Mouse (Mus musculus) layer of hippocampus, postnatal 36 days (tissue): ENCODE data around the gene Erich3. TPM values are rescaled to one million over a fixed set of nuclear protein-coding genes. Genes with fewer than 3 reads are reported as not detected.

Experiments used
- DNase-seq, 2 experiments: peaks; one replicate each; pipeline ENCODE4 v3.0.0; 2022
- total RNA-seq, 2 experiments: library from RNA; stranded (reverse); gene quantifications; 2 replicates each; pipeline ENCODE4 v1.2.3; 2021

Gene Erich3
- total RNA-seq, 2 experiments from 2014 or later: 5.7 to 6.6 TPM

GRCm38 (mm10) chr3:154682570-154682969, 18.9 kb downstream of the Erich3 start:
- DNase-seq: no peak

GRCm38 (mm10) chr3:154683667-154684066, 20.0 kb downstream of the Erich3 start:
- DNase-seq: no peak

- DNase-seq: no peak
Measured at GRCm38 (mm10) chr3:154690260-154690659, 26.6 kb downstream of the Erich3 start.

- peak; percentile 84 to 85 for DNase-seq
Measured at GRCm38 (mm10) chr3:154691897-154692571, 28.4 kb downstream of the Erich3 start.

GRCm38 (mm10) chr3:154692572-154692922, 28.9 kb downstream of the Erich3 start:
- no peak for DNase-seq

- no peak for DNase-seq
Measured at GRCm38 (mm10) chr3:154693902-154694301, 30.2 kb downstream of the Erich3 start.

- no peak for DNase-seq
Measured at GRCm38 (mm10) chr3:154696611-154697010, 33.0 kb downstream of the Erich3 start.

- DNase-seq: no peak
Measured at GRCm38 (mm10) chr3:154698907-154699306, 35.2 kb downstream of the Erich3 start.

- DNase-seq: no peak
Measured at GRCm38 (mm10) chr3:154700296-154700695, 36.6 kb downstream of the Erich3 start.

- no peak for DNase-seq
Measured at GRCm38 (mm10) chr3:154700735-154701134, 37.1 kb downstream of the Erich3 start.

GRCm38 (mm10) chr3:154704755-154705154, 41.1 kb downstream of the Erich3 start:
- no peak for DNase-seq

GRCm38 (mm10) chr3:154708150-154708549, 44.5 kb downstream of the Erich3 start:
- DNase-seq: no peak

GRCm38 (mm10) chr3:154723198-154723597, 59.5 kb downstream of the Erich3 start:
- no peak for DNase-seq

- DNase-seq: no peak
Measured at GRCm38 (mm10) chr3:154731431-154731830, 67.8 kb downstream of the Erich3 start.

- DNase-seq: no peak
Measured at GRCm38 (mm10) chr3:154741496-154741895, 77.8 kb downstream of the Erich3 start.

GRCm38 (mm10) chr3:154742927-154743326, 79.3 kb downstream of the Erich3 start:
- no peak for DNase-seq

- no peak for DNase-seq
Measured at GRCm38 (mm10) chr3:154744317-154744716, 80.7 kb downstream of the Erich3 start.

- no peak for DNase-seq
Measured at GRCm38 (mm10) chr3:154754505-154754904, 90.8 kb downstream of the Erich3 start.

- no peak for DNase-seq
Measured at GRCm38 (mm10) chr3:154755225-154755624, 91.6 kb downstream of the Erich3 start.

- no peak for DNase-seq
Measured at GRCm38 (mm10) chr3:154758089-154758488, 94.4 kb downstream of the Erich3 start.

GRCm38 (mm10) chr3:154761108-154761507, 97.4 kb downstream of the Erich3 start:
- DNase-seq: no peak

GRCm38 (mm10) chr3:154763374-154763773, 99.7 kb downstream of the Erich3 start:
- no peak for DNase-seq

GRCm38 (mm10) chr3:154764115-154764514, 100.5 kb downstream of the Erich3 start:
- DNase-seq: no peak

GRCm38 (mm10) chr3:154766321-154766720, 102.7 kb downstream of the Erich3 start:
- no peak for DNase-seq

- no peak for DNase-seq
Measured at GRCm38 (mm10) chr3:154771651-154772050, 108.0 kb downstream of the Erich3 start.
